Comparison of ENCODE assay signal across 14 mouse cellular contexts in genomic region chr1:57265012-57265760, GRCm38 (mm10).
A peak's percentile ranks its signal among the peaks of the same experiment; 100 is the strongest.
DNase-seq lines count a peak whose midpoint lies in the region; ATAC-seq lines count a peak whose summit lies in the region.
"Had no signal": no experiment of that assay in that cellular context is flagged by ENCODE, and none has a peak within 500 bp of the region (broad histone marks: within the 10 kb centered on the region; RNA-seq: fewer than 3 reads in every experiment).

No protein-coding gene starts in this region.

- DNase-seq in heart, postnatal 25 days (ENCODE audit: low spot score): no peak
- peak; percentile 30 for DNase-seq in layer of hippocampus, adult 9-11 months
- DNase-seq in layer of hippocampus, adult 11-12 months (ENCODE audit: low spot score): no peak
- DNase-seq in right cerebral cortex, adult 2 months (ENCODE audit: low spot score in 2 of 2): peak; percentile 22 to 43
- no peak for DNase-seq in right cerebral cortex, postnatal 4 days
- no peak for DNase-seq in cerebellum, postnatal 25 days
- DNase-seq: cerebellum, adult 2 months; left cerebral cortex, postnatal 4 days; thymus, postnatal 25 days had no signal

- no peak overlapping the region for H3K4me3 ChIP-seq in heart, embryonic 12.5 days
- H3K4me3 ChIP-seq in midbrain, embryonic 16.5 days (ENCODE audit: low read depth, low read length): no peak overlapping the region
- H3K4me3 ChIP-seq: megakaryocyte, embryonic 14.5 days had no signal

- ATAC-seq in heart, embryonic 12.5 days (ENCODE audit: insufficient number of reproducible peaks, low FRiP score): no peak
- ATAC-seq in midbrain, embryonic 16.5 days: no peak
- ATAC-seq: lung, postnatal 0 days had no signal

- H3K9ac ChIP-seq in heart, embryonic 12.5 days: no peak overlapping the region
- H3K9ac ChIP-seq in midbrain, embryonic 16.5 days (ENCODE audit: low read depth, low read length): no peak overlapping the region
- H3K9ac ChIP-seq: liver, embryonic 14.5 days had no signal

- H3K36me3 ChIP-seq in heart, embryonic 12.5 days: no peaks in the 10 kb centered on the region
- H3K36me3 ChIP-seq in midbrain, embryonic 16.5 days (ENCODE audit: control insufficient read depth, insufficient read depth, low read length): no peaks in the 10 kb centered on the region

- 48% methylated on average over 12 of the region's 12 CpGs for WGBS in heart, embryonic 12.5 days
- WGBS in midbrain, embryonic 16.5 days: 46% methylated on average over 12 of the region's 12 CpGs

- H3K9me3 ChIP-seq in heart, embryonic 12.5 days (replicated peaks): no peaks in the 10 kb centered on the region
- no peaks in the 10 kb centered on the region for H3K9me3 ChIP-seq in midbrain, embryonic 16.5 days (replicated peaks; ENCODE audit: control insufficient read depth, low read length, poor library complexity, severe bottlenecking)
- H3K9me3 ChIP-seq: megakaryocyte, embryonic 14.5 days had no signal

- no peak overlapping the region for H3K27ac ChIP-seq in heart, embryonic 12.5 days (ENCODE audit: poor library complexity, severe bottlenecking)
- H3K27ac ChIP-seq in midbrain, embryonic 16.5 days (ENCODE audit: low read length): no peak overlapping the region
- H3K27ac ChIP-seq: liver, embryonic 14.5 days had no signal

- peak overlapping the region; percentile 12; the same call in 1 of the 2 replicates for H3K4me2 ChIP-seq in heart, embryonic 12.5 days
- H3K4me2 ChIP-seq in midbrain, embryonic 16.5 days (ENCODE audit: low read length): peak overlapping the region; percentile 22; the same call in 1 of the 2 replicates

- H3K27me3 ChIP-seq in heart, embryonic 12.5 days (replicated peaks): peaks cover 12% of the 10 kb centered on the region; the same call in 1 of the 2 replicates
- H3K27me3 ChIP-seq in midbrain, embryonic 16.5 days (ENCODE audit: control insufficient read depth, insufficient read depth, low read depth, low read length): peaks cover 3% of the 10 kb centered on the region; the same call in 1 of the 2 replicates
- H3K27me3 ChIP-seq: megakaryocyte, embryonic 14.5 days had no signal

- H3K4me1 ChIP-seq in heart, embryonic 12.5 days (replicated peaks): peaks cover 11% of the 10 kb centered on the region; the same call in 1 of the 2 replicates
- no peaks in the 10 kb centered on the region; the same call in 1 of the 2 replicates for H3K4me1 ChIP-seq in midbrain, embryonic 16.5 days (ENCODE audit: control insufficient read depth, insufficient read depth, low read length)
- H3K4me1 ChIP-seq: megakaryocyte, embryonic 14.5 days had no signal

- intact Hi-C loops in heart, postnatal 25 days (cut with DNase I): no loop called here

Comparison
In these comparisons a context has a peak if more than half of its experiments do, and no peak if none do; other contexts are left out.
1. DNase-seq: peak in layer of hippocampus, adult 9-11 months (single experiment) and right cerebral cortex, adult 2 months (2 of 2); none in heart, postnatal 25 days (single experiment), layer of hippocampus, adult 11-12 months (single experiment), right cerebral cortex, postnatal 4 days (single experiment) and cerebellum, postnatal 25 days (0 of 2).